ENCODE assay signal across 8 mouse cellular contexts in the genomic region with DNA sequence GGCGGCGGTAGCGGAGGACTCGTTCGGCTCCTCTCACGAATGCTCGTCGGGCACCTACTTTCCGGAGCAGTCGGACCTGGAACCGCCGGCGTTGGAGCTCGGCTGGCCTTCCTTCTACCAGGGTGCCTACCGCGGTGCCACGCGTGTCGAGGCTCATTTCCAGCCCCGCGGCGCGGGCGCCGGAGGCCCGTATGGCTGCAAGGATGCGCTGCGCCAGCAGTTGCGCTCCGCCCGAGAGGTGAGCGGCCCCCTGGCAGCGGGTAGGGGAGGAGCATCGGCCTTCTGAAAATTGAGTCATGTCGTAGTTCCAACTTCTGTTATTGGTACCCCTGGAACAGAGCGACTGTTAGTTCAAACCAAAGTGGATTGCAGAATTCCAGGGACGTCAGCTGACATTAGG. TPM values are rescaled to one million over a fixed set of nuclear protein-coding genes. Genes with fewer than 3 reads are reported as not detected.
A peak's percentile ranks its signal among the peaks of the same experiment; 100 is the strongest.
DNase-seq lines count a peak whose midpoint lies in the region; ATAC-seq and TF ChIP-seq lines count a peak whose summit lies in the region.

No protein-coding gene starts in this region.

- H3K27ac ChIP-seq in lung, embryonic 15.5 days: peak overlapping the region; percentile 83
- H3K27ac ChIP-seq in forebrain, embryonic 14.5 days (ENCODE audit: low read depth, low read length): peak overlapping the region; percentile 60; the same call in 1 of the 2 replicates
- H3K27ac ChIP-seq in limb, embryonic 12.5 days: peak overlapping the region; percentile 85

- peaks cover 45% of the 10 kb centered on the region for H3K4me1 ChIP-seq in lung, embryonic 15.5 days
- peaks cover 28% of the 10 kb centered on the region for H3K4me1 ChIP-seq in forebrain, embryonic 14.5 days (ENCODE audit: control insufficient read depth, insufficient read depth, low read length)
- H3K4me1 ChIP-seq in limb, embryonic 12.5 days (replicated peaks): peaks cover 42% of the 10 kb centered on the region

- no peak for TF ChIP-seq POLR2A in myocyte (IDR thresholded peaks at IDR 0.05; ENCODE audit: insufficient read length, low read depth)

- no peaks in the 10 kb centered on the region for H3K27me3 ChIP-seq in lung, embryonic 15.5 days
- no peaks in the 10 kb centered on the region for H3K27me3 ChIP-seq in forebrain, embryonic 14.5 days (replicated peaks; ENCODE audit: control insufficient read depth, insufficient read depth, low read length)
- H3K27me3 ChIP-seq in limb, embryonic 12.5 days: no peaks in the 10 kb centered on the region
- H3K27me3 ChIP-seq in myocyte (ENCODE audit: control insufficient read depth, insufficient read depth, insufficient read length): no peaks in the 10 kb centered on the region

- H3K79me2 ChIP-seq in myocyte (ENCODE audit: control insufficient read depth, insufficient read depth): peaks cover 50% of the 10 kb centered on the region

- H3ac ChIP-seq in myocyte (ENCODE audit: control insufficient read depth, insufficient read length): peak overlapping the region; percentile 5

- peak overlapping the region; percentile 69 for H3K9ac ChIP-seq in lung, embryonic 15.5 days
- peak overlapping the region; percentile 70 for H3K9ac ChIP-seq in forebrain, embryonic 14.5 days (ENCODE audit: low read length)
- H3K9ac ChIP-seq in limb, embryonic 12.5 days (replicated peaks): peak overlapping the region; percentile 73

- no peaks in the 10 kb centered on the region for H3K9me3 ChIP-seq in lung, embryonic 15.5 days
- no peaks in the 10 kb centered on the region for H3K9me3 ChIP-seq in forebrain, embryonic 14.5 days (replicated peaks; ENCODE audit: control insufficient read depth, low read length)
- no peaks in the 10 kb centered on the region for H3K9me3 ChIP-seq in limb, embryonic 12.5 days

- ATAC-seq in lung, embryonic 15.5 days (ENCODE audit: borderline replicate concordance, extremely low read depth, low FRiP score, low TSS enrichment): no peak
- ATAC-seq in activated CD4-positive, CD25-positive, alpha-beta regulatory T cell, adult 4 months: peak; percentile 17
- peak; percentile 29 for ATAC-seq in forebrain, embryonic 14.5 days
- ATAC-seq in limb, embryonic 12.5 days (ENCODE audit: insufficient number of reproducible peaks, insufficient read depth, low FRiP score, low TSS enrichment, low read depth): no peak; the same call in 1 of the 2 replicates

- H3K4me2 ChIP-seq in lung, embryonic 15.5 days: peak overlapping the region; percentile 96
- H3K4me2 ChIP-seq in forebrain, embryonic 14.5 days (ENCODE audit: low read length): peak overlapping the region; percentile 97
- H3K4me2 ChIP-seq in limb, embryonic 12.5 days: peak overlapping the region; percentile 85
- peak overlapping the region; percentile 89 for H3K4me2 ChIP-seq in myocyte (ENCODE audit: low read depth)

- DNase-seq in lung, postnatal 14 days: no peak
- DNase-seq in forebrain, embryonic 14.5 days (ENCODE audit: low spot score): peak; percentile 46
- no peak for DNase-seq in frontal cortex, postnatal 10 days (ENCODE audit: low spot score in 2 of 2)
- no peak for DNase-seq in gastrocnemius, postnatal 14 days

- intact Hi-C loops in gastrocnemius, postnatal 14 days (cut with DNase I; ENCODE audit: low total_unique reads): loop anchor here (5.0 kb wide), 1 partner anchor 94 kb away; no protein-coding TSS in a partner anchor

- under 1% methylated on average over 37 of the region's 37 CpGs for WGBS in lung, embryonic 15.5 days
- WGBS in forebrain, embryonic 14.5 days: 0% methylated on average over 37 of the region's 37 CpGs
- WGBS in limb, embryonic 12.5 days: under 1% methylated on average over 37 of the region's 37 CpGs

- H3K4me3 ChIP-seq in lung, embryonic 15.5 days: peak overlapping the region; percentile 82
- H3K4me3 ChIP-seq in forebrain, embryonic 14.5 days (ENCODE audit: low read depth, low read length): peak overlapping the region; percentile 66
- peak overlapping the region; percentile 76 for H3K4me3 ChIP-seq in limb, embryonic 12.5 days (replicated peaks)
- H3K4me3 ChIP-seq in myocyte: peak overlapping the region; percentile 49

- H3K36me3 ChIP-seq in lung, embryonic 15.5 days: 0 out of 2 replicates have a peak, but pooled peaks cover under 1% of the 10 kb centered on the region
- H3K36me3 ChIP-seq in forebrain, embryonic 14.5 days (ENCODE audit: control insufficient read depth, insufficient read depth, low read length): 0 out of 2 replicates have a peak, but pooled peaks cover 3% of the 10 kb centered on the region
- H3K36me3 ChIP-seq in limb, embryonic 12.5 days: peaks cover 12% of the 10 kb centered on the region; the same call in 1 of the 2 replicates
- no peaks in the 10 kb centered on the region for H3K36me3 ChIP-seq in myocyte (ENCODE audit: control insufficient read depth, insufficient read depth)

TF ChIP-seq in myocyte, 11 proteins besides CTCF, POLR2A, EP300 and RAD21:
- TF ChIP-seq TCF12 (IDR thresholded peaks at IDR 0.05; ENCODE audit: insufficient read depth, poor library complexity, severe bottlenecking): no peak
- TF ChIP-seq TCF3 (IDR thresholded peaks at IDR 0.05; ENCODE audit: insufficient read length, low read depth): no peak
- TF ChIP-seq POLR2AphosphoS2 (IDR thresholded peaks at IDR 0.05; ENCODE audit: insufficient read length, low read depth): no peak
- no peak for TF ChIP-seq MYOG (IDR thresholded peaks at IDR 0.05; ENCODE audit: control insufficient read depth in 1 of 3, insufficient read depth in 1 of 3, insufficient read length in 2 of 3, low read depth in 2 of 3)
- TF ChIP-seq E2F4 (IDR thresholded peaks at IDR 0.05; ENCODE audit: insufficient read depth): no peak
- no peak for TF ChIP-seq MAX (IDR thresholded peaks at IDR 0.05; ENCODE audit: low read depth)
TF ChIP-seq in myocyte: peak in this region for 0.

RNA-seq across cellular contexts. Expression of gene Fam83d, which starts 0.5 kb away (rescaled TPM):
- 66.0 and 71.8 TPM in 2 replicates for polyA plus RNA-seq in lung, embryonic 15.5 days (2015; fragmentation: Nextera tagmentation; extraction: Ambion mirVana)
- under 1 TPM; 0.77 to 0.96 TPM for polyA plus RNA-seq in activated CD4-positive, CD25-positive, alpha-beta regulatory T cell, adult 4 months (2017; shearing (Covaris generic))
- 22.9 and 25.4 TPM in 2 replicates for polyA plus RNA-seq in forebrain, embryonic 14.5 days (2014; fragmentation: Nextera tagmentation; extraction: Ambion mirVana)
- 54.5 and 55.3 TPM in 2 replicates for polyA plus RNA-seq in limb, embryonic 12.5 days (2016; fragmentation: Nextera tagmentation; extraction: Ambion mirVana)
- 7.2 TPM for polyA plus RNA-seq in myocyte (2012; fragmentation: generic; extraction: Trizol)
- total RNA-seq in gastrocnemius, postnatal 14 days (2021): 1 to 10 TPM; 2.5 to 3.7 TPM

RNA-seq across cellular contexts. Expression of gene Dhx35, which starts 26.3 kb away (rescaled TPM):
- polyA plus RNA-seq in lung, embryonic 15.5 days (2015; fragmentation: Nextera tagmentation; extraction: Ambion mirVana): 14.1 and 15.7 TPM in 2 replicates
- polyA plus RNA-seq in activated CD4-positive, CD25-positive, alpha-beta regulatory T cell, adult 4 months (2017; shearing (Covaris generic)): 10 to 100 TPM; 10.0 to 12.4 TPM
- 15.6 and 16.1 TPM in 2 replicates for polyA plus RNA-seq in forebrain, embryonic 14.5 days (2014; fragmentation: Nextera tagmentation; extraction: Ambion mirVana)
- polyA plus RNA-seq in limb, embryonic 12.5 days (2016; fragmentation: Nextera tagmentation; extraction: Ambion mirVana): 15.9 and 16.9 TPM in 2 replicates
- 10.4 TPM for polyA plus RNA-seq in myocyte (2012; fragmentation: generic; extraction: Trizol)
- 1 to 10 TPM; 7.2 to 7.8 TPM for total RNA-seq in gastrocnemius, postnatal 14 days (2021)

Comparison
In these comparisons a context has a peak if more than half of its experiments do, and no peak if none do; other contexts are left out.
1. ATAC-seq: peak in activated CD4-positive, CD25-positive, alpha-beta regulatory T cell, adult 4 months (single experiment) and forebrain, embryonic 14.5 days (single experiment); none in lung, embryonic 15.5 days (single experiment) and limb, embryonic 12.5 days (single experiment).
2. Peak in every context shown above with its lines, with median percentiles within 50 percentile points of each other: H3K27ac ChIP-seq, H3K4me2 ChIP-seq, H3K4me3 ChIP-seq and H3K9ac ChIP-seq.